Mouse (Mus musculus) thymus, postnatal 4 days (tissue): ENCODE results near the gene Med11.
"Not testable (repeated sequence)": the region's sequence is repeated elsewhere in the genome, so short reads cannot be mapped to it uniquely, and the experiment has no call there.

Source experiments
- DNase-seq: peaks from one replicate; pipeline ENCODE4 v3.0.0; 2021

Med11 gene

DNA sequence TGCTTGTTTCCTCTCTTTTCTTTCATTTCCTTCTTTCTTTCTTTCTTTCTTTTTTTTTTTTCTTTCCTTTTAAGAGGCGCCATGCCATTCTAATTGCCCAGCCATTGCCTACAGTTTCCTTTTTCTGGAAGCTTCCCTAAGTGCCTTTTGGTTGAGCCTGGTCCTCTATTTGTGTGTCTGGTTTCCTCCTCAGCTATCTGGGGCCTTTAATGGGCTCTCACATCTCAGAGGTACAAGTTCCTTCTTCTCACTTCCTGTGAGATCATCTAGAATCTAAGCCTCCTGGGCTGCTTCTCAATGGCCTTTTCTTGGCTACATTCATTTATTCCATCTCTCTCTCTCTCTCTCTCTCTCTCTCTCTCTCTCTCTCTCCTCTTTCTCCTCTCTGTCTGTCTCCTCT, 4.3 kb upstream of the Med11 start:
- DNase-seq: no peak

DNA sequence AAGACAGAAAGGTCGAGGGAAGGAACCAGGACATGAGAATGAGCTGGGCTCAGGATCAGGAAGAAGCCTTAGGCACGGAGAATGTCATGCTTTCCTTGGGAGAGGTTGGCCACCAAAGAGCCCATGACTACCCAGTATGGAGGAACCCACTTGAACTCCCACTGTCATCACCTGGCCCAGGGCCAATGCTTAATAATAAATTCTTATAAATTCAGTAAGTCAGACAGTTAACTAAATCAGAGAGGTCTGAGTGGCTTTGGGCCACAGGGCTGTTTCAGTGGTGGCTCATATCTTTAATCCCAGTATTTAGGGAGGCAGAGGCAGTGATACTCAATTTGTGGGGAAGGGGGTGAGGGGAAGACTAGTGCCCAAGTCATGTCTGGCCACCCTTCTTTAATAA, 793 bp upstream of the Med11 start:
- no peak for DNase-seq

- no peak for DNase-seq
Observed at GRCm38 (mm10) chr11:70453261-70454044, 1.7 kb downstream of the Med11 start.

GRCm38 (mm10) chr11:70458688-70459600, 7.2 kb downstream of the Med11 start, which contains the start of gene Zmynd15:
TSS of gene Zmynd15 (plus strand) at chr11:70459433.
- no peak for DNase-seq

DNA sequence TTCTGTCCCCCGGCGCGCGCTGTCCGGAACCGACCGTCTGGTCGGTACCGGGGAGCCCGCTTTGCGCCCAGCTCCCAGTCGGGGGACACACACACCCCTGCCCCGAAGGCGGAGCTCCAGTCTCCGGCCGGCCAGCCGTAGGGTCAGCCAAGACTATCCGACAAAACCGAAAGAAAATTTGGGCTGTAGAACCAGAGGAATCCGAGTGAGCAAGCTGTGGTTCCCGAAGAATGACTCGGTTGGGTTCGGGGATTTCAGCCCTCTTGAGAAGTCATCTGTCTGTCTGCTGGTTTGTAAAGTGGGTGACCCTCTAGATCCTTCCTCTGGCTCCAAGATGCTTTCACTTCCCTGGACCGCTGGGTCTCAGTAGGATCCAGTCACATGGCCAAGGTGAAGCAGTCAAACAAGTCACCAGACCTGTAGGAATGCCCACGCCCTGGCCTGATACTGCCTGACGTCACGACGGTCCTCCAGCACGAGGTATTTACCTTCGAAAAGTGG, 7.9 kb downstream of the Med11 start, which contains the start of gene Cxcl16:
Gene Cxcl16 (minus strand): TSS at position 384 of the 501 bp plus-strand sequence.
- no peak for DNase-seq

DNA sequence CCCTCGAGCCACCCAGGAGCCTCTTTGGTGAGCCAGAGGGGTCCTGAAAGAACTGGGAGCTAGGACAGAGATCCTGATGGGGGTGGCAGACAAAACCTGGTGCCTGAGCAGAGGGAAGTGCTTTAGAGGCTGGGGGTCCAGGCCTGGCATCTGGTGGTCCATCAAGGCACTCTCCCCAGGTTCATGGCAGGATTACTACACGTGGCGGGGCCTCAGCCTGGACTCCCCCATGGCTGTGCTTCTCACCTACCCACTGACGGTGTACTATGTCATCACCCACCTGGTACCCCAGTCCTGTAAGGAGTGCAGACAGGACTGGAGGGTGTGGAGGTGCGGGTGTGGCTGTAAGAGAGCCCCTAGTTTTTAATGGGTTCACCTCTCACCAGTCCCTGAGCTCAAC, 12.3 kb downstream of the Med11 start:
- DNase-seq: no peak

DNA sequence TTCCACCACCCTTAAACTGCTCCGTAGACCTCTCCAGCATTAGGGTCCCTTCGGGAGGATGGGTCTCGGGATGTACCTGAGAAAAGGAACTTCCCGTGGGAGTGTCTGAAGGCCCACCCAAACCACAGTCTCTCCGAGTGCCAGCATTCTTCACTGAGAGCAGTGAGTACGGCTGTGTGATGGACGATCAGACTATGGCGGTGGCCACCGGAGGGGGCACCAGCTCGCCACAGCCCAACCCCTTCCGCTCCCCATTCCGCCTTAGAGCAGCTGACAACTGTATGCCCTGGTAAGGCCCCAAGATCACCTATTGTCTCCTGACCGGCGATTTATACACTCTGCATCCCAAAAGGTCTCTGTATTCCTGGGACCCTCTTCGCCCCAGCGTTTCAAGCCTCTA, 13.5 kb downstream of the Med11 start:
- no peak for DNase-seq

GRCm38 (mm10) chr11:70465824-70466223, 14.1 kb downstream of the Med11 start:
- DNase-seq: no peak

- no peak for DNase-seq
Observed at GRCm38 (mm10) chr11:70467902-70468619, 16.3 kb downstream of the Med11 start.

GRCm38 (mm10) chr11:70469764-70470163, 18.0 kb downstream of the Med11 start:
- no peak for DNase-seq

GRCm38 (mm10) chr11:70472716-70473115, 21.0 kb downstream of the Med11 start:
- no peak for DNase-seq

GRCm38 (mm10) chr11:70473291-70473690, 21.6 kb downstream of the Med11 start:
- not testable (repeated sequence) for DNase-seq

- DNase-seq: no peak
Observed at GRCm38 (mm10) chr11:70474872-70475534, 23.3 kb downstream of the Med11 start.

DNA sequence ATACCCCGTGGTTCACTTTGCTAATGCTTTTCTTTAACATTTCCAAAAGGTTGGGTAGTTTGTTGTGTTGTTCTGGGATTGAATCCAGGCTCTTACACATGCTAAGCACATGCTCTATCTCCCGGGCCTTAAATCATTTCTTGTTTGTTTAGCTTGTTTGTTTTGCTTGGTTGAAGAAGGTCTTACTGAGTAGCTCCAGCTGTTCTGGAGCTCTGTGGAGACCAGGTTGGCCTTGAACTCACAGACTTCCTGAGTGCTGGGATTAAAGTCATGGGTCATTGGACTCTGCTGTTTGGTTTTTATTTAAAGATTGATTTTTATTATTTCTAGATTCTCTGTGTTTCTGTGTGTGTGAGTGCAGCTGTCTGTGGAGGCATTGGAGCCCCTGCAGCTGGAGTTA, 33.8 kb downstream of the Med11 start:
- DNase-seq: no peak

DNA sequence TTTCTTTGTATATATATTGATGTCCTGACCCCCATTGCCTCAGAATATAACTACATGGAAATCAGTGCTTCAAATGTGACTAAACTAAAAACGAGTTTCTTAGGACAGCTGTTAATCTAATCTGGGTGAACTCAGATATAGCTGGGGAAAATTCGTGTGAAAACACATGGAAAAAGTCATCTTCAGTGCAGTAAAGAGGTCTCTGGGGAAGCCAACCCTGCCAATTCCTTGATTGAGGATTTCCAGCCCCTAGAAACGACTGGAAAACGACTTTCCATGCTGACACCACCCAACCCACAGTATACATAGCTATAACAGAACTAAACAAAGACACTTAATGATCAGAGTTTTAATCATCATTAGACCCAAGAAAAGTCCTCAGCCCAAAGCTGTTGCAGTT, 36.1 kb downstream of the Med11 start:
- DNase-seq: no peak

DNA sequence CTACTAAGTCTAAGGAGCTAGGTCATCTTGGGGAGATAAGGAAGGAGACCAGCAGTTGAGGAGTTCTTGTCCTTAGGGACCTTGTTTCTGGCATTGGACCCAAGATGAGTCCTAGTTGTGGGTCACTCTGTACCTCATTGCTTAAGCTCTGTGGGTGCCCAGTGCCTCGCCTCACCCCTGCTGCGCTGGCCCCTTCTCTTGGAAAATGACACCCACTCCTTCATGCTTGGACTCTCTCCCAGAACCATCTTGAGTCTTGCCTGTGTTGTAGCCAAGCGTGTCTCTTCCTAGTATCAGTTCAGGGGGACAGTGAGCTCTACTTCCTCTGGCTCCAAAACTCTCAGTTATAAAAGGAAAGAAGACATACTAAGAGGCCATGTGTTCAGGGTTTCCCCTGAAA, 37.4 kb downstream of the Med11 start:
- DNase-seq: no peak

- DNase-seq: no peak
Observed at GRCm38 (mm10) chr11:70489684-70490083, 38.0 kb downstream of the Med11 start.

DNA sequence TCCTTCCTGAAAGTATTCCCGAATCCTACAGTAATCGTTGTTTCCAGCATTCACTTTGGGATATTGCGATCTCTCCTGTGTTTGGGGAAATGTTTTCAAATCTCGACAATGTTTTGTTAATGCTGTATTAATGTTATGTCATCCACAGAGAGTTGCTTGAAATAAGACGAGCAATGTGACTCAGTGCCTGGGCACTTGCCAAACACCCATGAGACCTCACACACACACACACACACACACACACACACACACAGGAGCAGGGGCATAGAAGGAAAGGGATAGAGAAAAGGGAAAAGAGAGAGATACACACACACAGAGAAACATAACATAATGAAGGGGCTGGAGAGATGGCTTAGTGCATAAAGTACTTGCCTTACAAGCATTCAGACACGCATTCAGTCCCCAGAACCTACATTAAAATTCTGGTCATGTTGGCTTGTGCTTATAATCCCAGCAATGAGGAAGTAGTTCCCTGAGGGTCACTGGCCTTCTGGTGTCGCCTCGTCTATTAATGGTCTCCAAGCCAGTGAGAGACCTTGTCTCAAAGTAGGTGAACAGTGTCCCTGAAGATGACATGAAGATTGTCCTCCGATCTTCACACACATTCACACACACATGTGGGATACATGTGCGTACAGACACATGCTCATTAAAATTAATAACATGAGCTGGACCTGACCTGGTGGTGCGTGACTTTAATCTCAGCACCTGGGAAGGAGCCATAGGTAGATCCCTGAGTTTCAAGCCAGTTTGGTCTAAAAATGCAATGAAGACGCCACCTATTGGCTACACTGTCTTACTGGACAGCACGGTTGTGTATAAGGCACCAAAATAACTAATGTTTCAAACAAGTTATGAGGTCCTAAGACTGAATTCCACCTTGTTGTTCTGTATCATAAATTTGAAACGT, 48.1 kb downstream of the Med11 start:
- no peak for DNase-seq

DNA sequence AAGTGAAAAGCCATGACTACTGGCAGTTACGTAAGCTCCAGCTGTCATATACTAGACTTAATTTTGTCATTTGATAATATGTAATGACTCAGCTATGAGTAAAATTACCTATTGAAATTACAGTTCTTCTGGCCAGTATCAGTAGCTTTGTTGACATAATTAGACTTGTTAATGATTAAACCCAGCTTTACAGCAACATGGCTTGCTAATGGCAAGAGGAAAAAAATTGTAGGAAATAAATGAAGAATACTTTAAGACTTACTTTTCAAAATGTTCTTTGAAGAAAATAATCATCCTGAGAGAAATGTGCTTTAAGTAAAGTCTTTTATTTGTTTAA, 48.7 kb downstream of the Med11 start:
- DNase-seq: no peak

- no peak for DNase-seq
Observed at GRCm38 (mm10) chr11:70502018-70502417, 50.3 kb downstream of the Med11 start.
